Mouse (Mus musculus) heart, postnatal 0 days (tissue): Measurements from ENCODE around the gene Fgfr2.

Source experiments
- CTCF ChIP-seq: IDR thresholded peaks from 2 replicates; pipeline ENCODE4 v1.5.1; 2016; ENCODE audit warnings: antibody characterized with exemption, control low read depth, low read depth
- EP300 ChIP-seq: IDR thresholded peaks from 2 replicates; pipeline ENCODE4 v1.6.1; 2016; ENCODE audit warnings: antibody characterized with exemption, low read depth

DNA sequence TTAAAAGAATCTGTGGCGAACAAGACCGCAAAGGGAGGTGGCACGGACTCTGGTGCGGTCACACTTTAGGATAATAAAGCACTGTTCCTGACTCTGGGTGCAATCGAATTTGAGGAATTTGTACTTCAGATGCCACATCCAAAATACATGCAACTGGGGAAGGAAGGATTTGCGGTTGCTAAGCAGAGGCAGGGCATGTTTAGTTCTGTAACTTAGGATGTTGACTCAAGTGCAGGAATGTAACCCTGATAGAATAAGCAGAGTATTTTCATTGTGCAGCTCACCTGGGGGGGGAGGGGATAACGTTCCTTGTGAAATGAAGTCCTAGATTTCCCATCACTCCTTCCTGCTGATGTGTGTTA lies 309.1 kb downstream of the Fgfr2 start:
- TF ChIP-seq CTCF: no peak
- no peak for TF ChIP-seq EP300
